In the genomic region with DNA sequence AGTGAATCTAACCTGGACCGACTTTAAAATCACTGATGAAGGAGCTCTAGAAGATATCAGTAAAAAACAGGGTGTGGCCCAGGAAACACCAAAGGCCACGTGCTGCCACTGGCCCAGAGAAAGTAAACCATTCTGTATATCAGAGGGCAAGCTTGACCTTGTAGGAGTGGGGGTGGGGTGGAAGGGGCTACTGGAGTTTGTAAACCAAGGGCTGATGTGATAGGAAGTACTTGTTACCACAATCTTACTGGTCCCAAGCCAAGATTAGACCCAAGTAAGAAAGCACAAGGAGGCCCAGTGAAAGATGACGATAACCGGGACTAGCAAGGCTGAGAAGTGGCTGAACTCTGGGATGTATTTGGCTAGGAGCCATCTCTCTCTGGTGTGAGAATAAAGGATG, we compare ENCODE assay signal across 24 mouse cellular contexts.
"Had no signal": no experiment of that assay in that cellular context is flagged by ENCODE, and none has a peak within 500 bp of the region (broad histone marks: within the 10 kb centered on the region; RNA-seq: fewer than 3 reads in every experiment).

No protein-coding gene starts in this region.

- DNase-seq: gastrocnemius, postnatal 14 days; gastrocnemius, postnatal 36 days; heart, adult 11 months; heart, adult 2 months; heart, postnatal 14 days; heart, postnatal 36 days; kidney, adult 11 months; kidney, adult 2 months; kidney, adult 9 months; kidney, postnatal 14 days; kidney, postnatal 36 days; layer of hippocampus, adult 9-11 months; layer of hippocampus, postnatal 36 days; left cerebral cortex, postnatal 4 days had no signal

- H3K4me1 ChIP-seq: hindbrain, embryonic 13.5 days; hindbrain, embryonic 15.5 days; kidney, embryonic 15.5 days; limb, embryonic 13.5 days; limb, embryonic 15.5 days had no signal

- H3K4me3 ChIP-seq: heart, adult 2 months; heart, embryonic 13.5 days; heart, embryonic 15.5 days; hindbrain, embryonic 13.5 days; hindbrain, embryonic 15.5 days; kidney, embryonic 15.5 days; limb, embryonic 13.5 days; limb, embryonic 15.5 days had no signal

- H3K9me3 ChIP-seq: heart, embryonic 13.5 days; heart, embryonic 15.5 days; hindbrain, embryonic 13.5 days; hindbrain, embryonic 15.5 days; kidney, embryonic 15.5 days; limb, embryonic 13.5 days; limb, embryonic 15.5 days had no signal

- H3K27ac ChIP-seq: heart, adult 2 months; heart, embryonic 13.5 days; heart, embryonic 15.5 days; hindbrain, embryonic 13.5 days; hindbrain, embryonic 15.5 days; hindbrain, postnatal 0 days; kidney, embryonic 15.5 days; kidney, postnatal 0 days; limb, embryonic 13.5 days; limb, embryonic 15.5 days had no signal

- H3K9ac ChIP-seq: heart, embryonic 13.5 days; heart, embryonic 15.5 days; hindbrain, embryonic 13.5 days; hindbrain, embryonic 15.5 days; kidney, embryonic 15.5 days; limb, embryonic 13.5 days; limb, embryonic 15.5 days had no signal

- H3K36me3 ChIP-seq: heart, embryonic 13.5 days; heart, embryonic 15.5 days; hindbrain, embryonic 13.5 days; hindbrain, embryonic 15.5 days; kidney, embryonic 15.5 days; limb, embryonic 13.5 days; limb, embryonic 15.5 days had no signal

- H3K4me2 ChIP-seq: heart, embryonic 13.5 days; heart, embryonic 15.5 days; hindbrain, embryonic 13.5 days; hindbrain, embryonic 15.5 days; kidney, embryonic 15.5 days; limb, embryonic 13.5 days; limb, embryonic 15.5 days had no signal

- ATAC-seq: hindbrain, postnatal 0 days; intestine, embryonic 16.5 days had no signal

- H3K27me3 ChIP-seq: heart, embryonic 13.5 days; heart, embryonic 15.5 days; hindbrain, embryonic 15.5 days; kidney, embryonic 15.5 days; limb, embryonic 13.5 days; limb, embryonic 15.5 days had no signal
